Mouse (Mus musculus) embryonic facial prominence, embryonic 11.5 days (tissue): ENCODE results near the gene Lef1. TPM values are rescaled to one million over a fixed set of nuclear protein-coding genes. Genes with fewer than 3 reads are reported as not detected.

ENCODE experiments used
- polyA plus RNA-seq: library from polyadenylated mRNA; unstranded; fragments of >200 nt; fragmentation: Nextera tagmentation; extraction: Ambion mirVana; gene quantifications from 2 replicates; pipeline ENCODE4 v1.2.1, GENCODE M21; 2014

Lef1 gene
- polyA plus RNA-seq, 1 experiment from 2014 or later = 87.2 TPM

Other genes with a start within 250 kb of the Lef1 start
- 107 and 116 TPM in 2 replicates for gene Hadh, start 161.6 kb downstream of the Lef1 start, polyA plus RNA-seq
- 1.4 and 2.4 TPM in 2 replicates for gene Cyp2u1, start 192.8 kb downstream of the Lef1 start, polyA plus RNA-seq